Mouse (Mus musculus) heart, adult 8-10 months (tissue): ENCODE measurements at regions not wholly inside any gene's neighbourhood (a gene's known extent, or its start where the extent isn't known, plus 50 kb on each side); places are given as distances from the start of the nearest gene placed in this dataset.

Source experiments
- DNase-seq: peaks from one replicate; pipeline ENCODE4 v3.0.0; 2022; ENCODE audit warnings: low spot score

- no peak for DNase-seq
Measured at GRCm38 (mm10) chr4:58661781-58662293, 108.1 kb upstream of the Lpar1 start.

DNA sequence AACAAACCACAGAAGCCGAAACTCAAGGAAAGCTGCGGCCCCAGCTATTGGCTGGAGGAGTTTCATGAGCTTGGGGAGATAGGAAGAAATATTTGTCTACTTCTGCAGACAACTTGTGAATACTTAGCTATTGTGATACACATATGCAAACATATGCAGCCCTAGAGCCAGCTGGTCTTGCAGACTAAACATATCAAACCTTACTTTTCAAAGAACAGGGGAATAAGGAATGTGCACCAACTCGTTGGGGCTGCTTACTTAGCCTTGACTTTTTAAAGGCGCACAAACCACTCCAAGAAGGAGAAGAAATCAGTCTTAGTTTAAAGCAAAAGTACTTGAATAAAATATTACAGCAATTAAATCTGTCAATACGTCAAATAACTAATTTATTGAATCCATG lies 106.8 kb upstream of the Lpar1 start:
- no peak for DNase-seq

GRCm38 (mm10) chr4:58658206-58658605 lies 104.5 kb upstream of the Lpar1 start:
- no peak for DNase-seq

GRCm38 (mm10) chr4:58647761-58648295 lies 94.1 kb upstream of the Lpar1 start:
- DNase-seq, result no peak

- DNase-seq, result no peak
Measured at GRCm38 (mm10) chr4:58646821-58647220, 93.1 kb upstream of the Lpar1 start.

GRCm38 (mm10) chr4:58643371-58643770 lies 89.7 kb upstream of the Lpar1 start:
- DNase-seq, result peak; percentile 17

DNA sequence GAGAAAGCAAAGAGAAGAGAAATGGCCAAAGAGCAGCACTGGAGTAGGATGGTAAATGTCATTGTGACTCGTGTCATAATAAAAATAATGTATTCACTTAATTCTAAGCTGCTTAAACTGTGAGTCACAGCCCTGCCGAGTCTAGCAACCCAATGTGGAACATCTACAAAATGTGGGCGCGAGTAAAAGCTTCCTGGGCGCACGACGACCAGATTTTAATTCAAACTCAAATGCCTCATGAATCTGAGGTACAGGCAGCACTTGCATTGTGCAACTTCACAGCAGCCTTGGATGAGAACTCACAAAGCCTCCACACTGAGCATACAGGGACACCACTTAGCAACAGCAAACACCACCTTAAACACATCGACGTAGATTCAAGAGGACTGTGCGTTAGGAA lies 88.5 kb upstream of the Lpar1 start:
- DNase-seq, result no peak

DNA sequence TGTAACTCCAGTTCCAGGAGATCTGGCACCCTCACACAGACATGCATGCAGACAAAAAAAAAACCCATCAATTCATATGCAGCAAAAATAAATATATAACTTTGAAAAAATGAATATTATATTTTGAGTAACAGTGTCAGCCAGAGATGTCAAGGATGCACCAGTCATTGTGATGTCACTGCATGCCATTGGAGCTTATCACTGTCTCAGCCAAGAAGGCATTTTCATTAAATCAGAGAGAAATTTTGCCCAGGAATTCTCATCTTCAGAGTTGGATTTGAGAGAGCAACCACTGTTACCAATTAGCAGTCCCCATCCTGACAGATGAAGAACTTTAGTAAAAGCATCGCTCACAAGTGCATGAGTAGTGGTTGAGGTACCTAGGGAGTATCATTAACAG lies 79.0 kb upstream of the Lpar1 start:
- DNase-seq, result no peak

- no peak for DNase-seq
Measured at GRCm38 (mm10) chr4:58631415-58631814, 77.7 kb upstream of the Lpar1 start.

DNA sequence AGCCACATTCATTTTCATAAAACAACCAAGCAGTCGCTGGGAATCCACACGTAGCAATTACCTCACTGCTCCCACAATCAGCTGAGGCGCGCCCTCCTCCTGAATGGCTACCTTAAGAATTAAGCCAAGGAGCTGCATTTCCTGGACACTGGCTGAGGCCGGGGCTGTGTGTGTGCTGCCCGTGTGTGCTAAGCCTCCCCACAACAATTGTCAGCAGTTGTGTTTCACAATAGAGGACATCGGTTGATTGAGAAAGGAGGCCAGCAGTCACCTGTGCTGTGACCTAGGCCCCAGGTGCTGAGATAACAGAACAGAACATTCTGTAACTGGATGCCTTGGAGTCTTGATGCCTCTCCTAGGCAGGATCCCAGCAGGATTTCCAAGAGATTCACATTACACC lies 73.3 kb upstream of the Lpar1 start:
- DNase-seq, result no peak

- DNase-seq, result no peak
Measured at GRCm38 (mm10) chr4:58624059-58624458, 70.4 kb upstream of the Lpar1 start.

GRCm38 (mm10) chr4:58620641-58621040 lies 66.9 kb upstream of the Lpar1 start:
- DNase-seq, result no peak

DNA sequence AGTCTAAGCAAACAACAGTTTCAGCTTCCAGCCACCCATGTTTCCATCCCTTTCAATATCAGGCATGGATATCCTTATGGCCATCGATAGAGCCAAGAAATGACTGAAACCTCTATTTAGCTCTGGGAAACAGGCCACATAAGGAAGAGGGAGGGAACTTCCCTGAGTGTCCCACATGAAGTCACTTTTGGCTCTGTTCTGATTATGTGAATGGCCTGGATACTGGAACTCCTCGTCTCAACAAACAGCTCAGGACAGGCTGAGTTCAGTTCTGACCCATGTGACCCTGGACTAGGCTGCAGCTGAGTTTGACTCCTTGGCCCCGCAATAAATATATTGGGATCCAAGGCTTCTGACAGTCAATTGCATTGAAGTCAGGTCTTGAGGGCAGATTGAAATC lies 63.6 kb upstream of the Lpar1 start:
- peak; percentile 68 for DNase-seq

DNA sequence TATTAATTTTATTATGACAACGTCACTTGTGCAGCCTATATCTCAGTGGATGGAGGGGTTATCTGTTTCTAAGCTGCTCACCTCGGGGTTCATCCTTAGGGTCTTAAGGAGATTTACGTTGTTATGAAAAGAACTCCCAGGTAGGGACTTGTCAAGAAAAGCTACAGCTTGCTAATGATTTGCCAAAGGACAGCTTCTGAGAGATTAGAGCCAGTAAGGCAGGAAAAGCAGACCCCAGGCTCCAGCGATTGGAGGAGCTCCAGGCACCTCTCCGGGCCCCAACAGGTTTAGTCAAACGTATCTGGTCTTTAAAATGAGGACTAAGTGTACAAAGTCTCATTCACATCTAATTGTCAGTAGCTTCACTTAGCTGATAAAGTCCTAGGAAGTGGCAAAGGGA lies 59.8 kb upstream of the Lpar1 start:
- no peak for DNase-seq

DNA sequence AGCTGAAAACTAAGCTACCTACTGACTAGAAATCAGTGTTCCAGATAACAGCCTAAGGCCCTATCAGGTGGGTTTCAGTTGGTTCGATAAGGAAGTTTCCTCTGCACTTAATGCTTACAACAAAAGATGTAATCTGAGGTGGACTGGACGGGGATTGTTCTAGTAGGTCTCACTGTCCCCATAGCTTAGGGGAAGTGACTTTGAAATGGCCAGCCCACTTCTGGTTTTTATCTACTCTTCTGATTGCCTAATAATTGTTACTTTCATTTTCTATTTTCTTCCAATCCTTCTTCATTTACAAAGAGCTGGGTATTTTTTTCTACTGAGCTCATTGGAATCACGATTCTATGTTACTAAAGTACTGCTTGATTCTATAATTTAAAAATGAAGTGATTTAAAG lies 59.3 kb upstream of the Lpar1 start:
- peak; percentile 24 for DNase-seq

DNA sequence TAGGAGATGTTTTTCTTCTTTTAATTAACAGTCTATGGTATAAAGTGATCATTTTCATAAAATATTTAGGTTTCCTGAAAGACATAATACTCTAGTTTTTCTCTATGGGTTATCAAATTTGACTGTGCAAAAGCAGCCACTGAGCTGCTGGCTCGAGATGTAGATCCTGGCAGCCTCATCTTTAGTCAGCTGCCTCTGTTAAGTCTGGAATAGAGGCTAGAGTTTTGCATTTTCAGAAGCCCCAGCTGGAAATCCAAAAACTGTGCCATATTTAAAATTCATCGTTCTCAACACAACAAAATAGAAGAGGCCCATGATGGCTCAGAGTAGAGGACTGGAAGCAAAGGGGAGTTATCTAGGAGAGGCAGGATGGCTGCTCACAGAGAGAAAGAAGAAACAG lies 53.8 kb upstream of the Lpar1 start:
- no peak for DNase-seq

GRCm38 (mm10) chr4:58605941-58606340 lies 52.2 kb upstream of the Lpar1 start:
- peak; percentile 47 for DNase-seq
